Mouse (Mus musculus) cerebellum, adult 2 months (tissue): ENCODE measurements at regions not wholly inside any gene's neighbourhood (a gene's known extent, or its start where the extent isn't known, plus 50 kb on each side); places are given as distances from the start of the nearest gene placed in this dataset.

Source experiments
- CTCF ChIP-seq: fragments of 200-500 bp; IDR thresholded peaks from 2 replicates; pipeline ENCODE4 v1.5.1; 2011; ENCODE audit warnings: low read depth, mild to moderate bottlenecking, control low read depth, low read length, moderate library complexity, borderline replicate concordance; ENCODE audit not compliant: insufficient read depth
- POLR2A ChIP-seq: fragments of 200-500 bp; IDR thresholded peaks from 2 replicates; pipeline ENCODE4 v1.6.1; 2011; ENCODE audit warnings: low read length, control low read depth, borderline replicate concordance; ENCODE audit not compliant: insufficient read depth

- no peak for TF ChIP-seq CTCF
- TF ChIP-seq POLR2A, result no peak
Observed at GRCm38 (mm10) chr7:29602356-29602755, 83.9 kb upstream of the Sipa1l3 start.
